Mouse (Mus musculus) thymus, postnatal 4 days (tissue): ENCODE data around the gene Sec14l4.
A peak's percentile ranks its signal among the peaks of the same experiment; 100 is the strongest.
"Not testable (repeated sequence)": the region's sequence is repeated elsewhere in the genome, so short reads cannot be mapped to it uniquely, and the experiment has no call there.

Source experiments
- DNase-seq: peaks from one replicate; pipeline ENCODE4 v3.0.0; 2021

Sec14l4 gene

DNA sequence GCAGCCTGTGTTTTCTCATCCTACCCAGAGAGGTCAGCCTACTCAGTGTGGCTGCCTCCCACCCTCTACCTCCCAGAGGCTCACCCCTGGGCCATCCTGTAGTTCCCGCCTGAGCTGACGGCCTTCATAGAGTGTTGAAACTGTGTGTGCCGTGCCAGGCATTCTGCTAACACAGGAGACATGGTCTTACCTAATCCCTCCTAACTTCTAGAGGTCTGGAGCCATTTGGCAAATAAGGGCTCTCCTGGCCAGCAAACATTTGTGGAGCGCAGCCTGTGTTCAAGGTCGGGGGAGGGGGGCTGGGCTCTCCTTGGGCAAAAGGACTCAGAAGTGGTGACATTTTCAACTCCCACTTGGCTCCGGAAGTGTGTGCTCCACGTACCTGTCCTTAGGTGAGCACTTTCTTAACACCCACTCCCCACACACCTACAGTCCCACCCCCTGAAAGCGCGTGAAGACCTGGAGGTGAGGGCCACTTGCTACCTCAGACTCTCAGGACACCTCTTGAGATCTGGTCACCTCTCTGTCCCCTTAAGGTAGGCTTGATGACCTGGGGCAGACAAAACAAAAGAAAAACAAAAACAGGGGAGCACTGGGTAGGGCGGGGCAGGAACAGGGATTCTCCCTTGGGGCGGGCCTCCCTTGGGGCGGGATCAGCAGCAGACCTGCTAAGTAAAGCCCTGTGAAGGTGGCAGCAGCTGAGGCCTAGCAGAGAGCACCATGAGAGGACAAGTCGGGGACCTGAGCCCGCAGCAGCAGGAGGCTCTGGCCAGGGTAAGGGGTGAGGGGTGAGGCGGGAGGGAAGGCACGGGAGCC, at the start of gene Sec14l4:
Sec14l4 (plus strand) TSS at position 337 of the 816 bp plus-strand sequence.
- DNase-seq = no peak

DNA sequence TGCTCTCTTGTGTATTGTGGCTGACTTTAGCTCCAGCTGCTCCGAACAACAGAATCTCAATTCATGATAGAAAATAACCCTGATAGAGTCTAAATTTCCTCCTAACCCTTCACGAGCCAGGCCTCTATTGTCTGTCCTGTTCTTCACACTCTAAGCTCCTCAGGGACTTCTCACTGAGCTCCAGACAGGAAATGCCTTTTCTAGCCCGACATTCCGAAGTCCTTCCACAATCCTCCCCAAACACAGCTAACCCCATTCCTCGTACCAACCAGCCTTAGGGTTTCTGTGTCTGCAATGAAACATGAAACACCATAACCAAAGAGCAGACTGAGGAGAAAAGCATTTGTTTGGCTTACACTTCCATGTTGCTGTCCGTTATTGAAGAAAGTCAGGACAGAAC, 49.7 kb upstream of the Sec14l4 start:
- DNase-seq = no peak

DNA sequence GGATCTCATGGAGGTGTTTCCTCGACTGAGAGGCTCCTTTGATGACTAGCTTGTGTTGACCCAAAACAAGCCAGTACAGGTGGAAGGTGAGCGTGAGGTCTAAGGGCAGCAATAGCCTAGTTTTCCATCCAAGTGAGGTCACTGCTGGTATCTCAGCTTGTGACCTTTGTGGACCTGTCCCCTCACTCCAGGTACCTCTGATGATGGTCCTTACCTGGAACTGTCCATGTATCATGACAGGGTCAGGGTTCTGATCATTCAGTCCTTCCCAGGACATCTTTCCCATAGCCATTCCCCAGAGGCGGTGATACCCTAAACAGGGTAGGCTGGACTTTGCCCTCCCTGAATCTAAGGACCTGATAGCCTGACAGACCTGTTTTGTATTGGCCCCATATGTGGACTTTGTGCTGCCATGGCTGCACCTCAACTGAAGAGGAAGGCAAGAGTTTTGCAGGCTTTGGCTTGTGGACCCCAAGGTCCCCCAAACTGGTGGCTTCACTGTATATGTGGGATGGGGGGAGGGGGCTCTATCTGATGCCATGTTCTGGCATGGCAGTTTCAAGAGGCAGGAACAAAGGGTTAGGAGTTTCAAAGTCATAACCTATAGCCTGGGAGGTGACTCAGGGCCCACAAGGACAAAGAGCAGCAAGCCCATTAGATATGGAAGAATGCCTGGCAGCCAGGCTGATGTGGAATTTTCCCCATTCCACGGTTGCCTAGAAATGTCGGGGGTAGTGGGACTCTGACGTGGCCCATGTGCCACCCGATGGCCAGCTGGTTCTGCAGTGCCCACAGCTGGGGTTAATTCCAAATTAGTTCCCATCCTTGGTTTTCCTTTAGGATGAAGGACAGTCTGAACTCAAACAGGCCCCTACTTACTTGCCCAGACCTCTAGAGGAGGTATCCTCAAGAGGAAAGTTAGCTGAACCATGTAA, 48.7 kb upstream of the Sec14l4 start:
- DNase-seq = no peak

DNA sequence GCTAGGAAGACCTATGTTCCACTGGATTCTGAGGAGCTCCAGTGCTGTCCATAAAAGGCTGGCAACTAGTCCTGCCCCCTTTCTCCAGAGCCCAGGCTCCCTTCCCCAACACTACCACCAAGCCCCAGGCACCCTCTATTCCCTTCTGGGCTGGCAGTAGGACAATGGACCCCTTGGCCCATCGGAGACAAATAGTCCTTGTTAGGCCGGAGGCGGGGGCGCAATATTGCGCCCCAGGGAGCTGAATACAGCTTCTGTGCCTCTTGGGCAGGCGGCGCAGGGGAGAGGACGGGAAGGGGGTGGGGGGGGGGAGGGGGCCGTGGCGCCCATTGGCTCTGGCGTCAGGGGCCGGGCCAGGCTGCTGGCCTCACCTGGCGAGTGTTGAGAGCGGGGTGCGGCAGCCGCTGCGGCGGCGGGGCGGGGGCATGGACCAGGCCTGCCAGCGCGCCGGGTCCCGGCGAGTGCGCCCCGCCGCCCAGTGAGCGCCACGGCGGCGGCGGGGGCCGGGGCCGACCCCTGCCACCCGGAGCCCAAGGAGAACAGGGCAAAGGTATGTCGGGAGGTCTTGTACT, 47.9 kb upstream of the Sec14l4 start, which contains the start of gene Gal3st1:
Gal3st1 (plus strand) TSS at position 346 of the 572 bp plus-strand sequence.
- DNase-seq = peak; percentile 16

DNA sequence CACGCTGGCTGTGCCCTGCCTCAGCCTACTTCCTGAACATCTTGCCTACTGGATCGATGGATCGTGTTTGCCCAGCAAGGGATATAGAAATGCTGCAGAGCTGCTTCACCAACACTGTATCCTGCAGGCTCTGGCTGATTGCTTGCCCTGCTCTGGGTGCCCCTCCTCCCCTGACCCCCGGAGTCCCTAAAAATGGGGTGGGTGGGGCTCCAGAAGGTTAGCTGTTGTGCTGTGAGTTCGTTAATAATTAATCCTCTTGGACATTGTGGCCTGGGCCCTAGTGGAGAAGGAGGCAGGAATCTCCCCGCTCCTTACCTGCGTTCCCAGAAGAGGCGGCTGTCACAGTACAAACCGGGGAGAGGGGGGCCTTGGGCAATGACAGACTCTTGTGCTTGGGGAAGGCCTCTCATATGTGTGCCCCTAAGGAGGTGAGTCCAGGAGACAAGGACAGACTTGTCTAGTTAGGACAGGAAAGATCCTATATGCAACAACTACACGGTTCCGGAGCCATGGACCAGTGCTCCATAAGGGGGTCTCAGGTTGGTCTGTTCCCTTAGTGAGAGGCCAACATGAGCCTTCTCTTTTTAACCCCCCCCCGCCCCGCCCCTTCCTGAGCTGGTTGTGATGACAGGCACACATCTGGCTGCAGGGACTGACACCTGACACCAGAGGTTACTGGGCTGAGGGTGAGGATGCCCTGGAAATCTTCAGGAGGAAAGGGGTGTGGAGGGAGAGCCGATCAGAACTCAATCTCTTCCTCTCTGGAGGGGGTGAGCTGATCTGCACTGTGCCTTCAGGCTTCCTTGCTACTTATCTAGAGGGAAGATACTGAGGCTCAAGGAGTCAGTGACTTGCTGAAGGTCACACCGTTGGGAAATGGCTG, 47.2 kb upstream of the Sec14l4 start:
- no peak for DNase-seq

DNA sequence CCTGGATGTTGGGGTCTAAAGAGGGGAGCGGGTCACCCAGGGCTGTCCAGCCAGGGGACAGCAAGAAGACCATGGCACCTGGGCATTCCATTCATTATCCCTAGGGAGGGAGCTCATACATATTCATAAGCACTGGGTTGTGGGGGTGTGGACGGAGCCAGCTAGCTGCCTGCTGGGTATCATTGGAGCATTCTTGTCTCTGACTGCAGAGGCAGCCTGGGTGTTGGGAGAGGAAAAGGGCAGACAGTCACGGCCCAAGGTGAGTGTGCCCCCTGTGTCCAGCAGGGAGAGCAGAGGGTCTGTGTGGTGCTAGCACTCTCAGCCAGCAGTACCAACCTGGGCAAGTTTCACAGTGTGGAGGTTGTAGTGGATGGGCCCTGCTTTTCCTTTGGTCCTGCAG, 41.5 kb upstream of the Sec14l4 start:
- no peak for DNase-seq

DNA sequence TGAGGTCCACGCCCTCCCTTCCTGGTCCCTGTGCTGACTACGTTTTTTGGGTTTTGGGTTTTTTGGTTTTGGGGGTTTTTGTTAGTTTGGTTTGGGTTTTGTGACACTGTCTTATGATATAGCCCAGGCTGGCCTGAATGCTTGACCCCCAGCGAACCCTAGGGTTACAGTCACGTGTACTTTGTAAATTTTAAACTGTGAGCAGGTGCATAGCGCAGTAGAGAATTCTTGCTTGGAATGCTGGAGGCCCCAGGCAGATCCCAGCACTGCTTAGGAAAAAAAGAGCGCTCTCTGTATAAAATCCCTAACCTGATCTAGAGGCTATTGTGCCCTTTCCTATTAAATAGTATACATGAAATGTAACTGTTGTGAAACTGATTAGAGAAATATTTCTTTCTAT, 38.1 kb upstream of the Sec14l4 start:
- DNase-seq = no peak

DNA sequence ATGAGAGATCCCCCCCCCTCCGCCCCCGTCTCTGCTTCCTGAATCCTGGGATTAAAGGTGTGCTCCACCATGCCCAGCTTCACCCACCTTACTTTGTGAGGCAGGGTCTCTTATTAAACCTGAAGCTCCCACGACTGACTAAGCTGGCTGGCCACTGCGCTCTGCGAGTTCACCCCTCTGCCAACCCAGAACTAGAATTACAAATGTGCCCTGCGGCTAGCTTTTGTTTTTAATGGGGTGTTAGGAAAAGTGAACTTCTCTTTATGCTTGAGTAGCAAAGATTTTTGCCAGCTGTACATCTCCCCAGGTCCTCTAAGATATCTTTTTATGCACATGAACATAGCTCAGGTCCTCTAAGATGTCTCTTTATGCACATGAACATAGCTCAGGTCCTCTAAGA, 37.3 kb upstream of the Sec14l4 start:
- DNase-seq = no peak

DNA sequence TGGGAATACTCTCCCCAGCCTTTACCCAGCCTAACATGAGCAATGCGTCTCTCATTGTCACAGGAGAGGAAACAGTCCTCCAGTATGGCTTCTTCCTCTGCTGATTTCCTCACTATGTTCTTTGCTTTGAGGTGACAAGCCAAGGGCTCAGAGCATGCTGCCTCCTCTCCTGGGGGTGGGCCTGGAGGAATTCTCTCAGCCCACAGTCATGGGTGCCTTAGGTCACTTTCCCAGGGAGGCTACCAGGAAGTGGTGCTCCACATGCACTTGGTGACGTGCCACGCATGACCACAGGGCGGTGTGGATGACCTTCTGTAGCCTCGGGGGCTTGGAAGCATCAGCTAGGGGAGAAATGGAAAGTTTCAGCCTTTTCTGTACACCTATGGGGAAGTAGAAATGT, 35.8 kb upstream of the Sec14l4 start:
- DNase-seq = no peak

DNA sequence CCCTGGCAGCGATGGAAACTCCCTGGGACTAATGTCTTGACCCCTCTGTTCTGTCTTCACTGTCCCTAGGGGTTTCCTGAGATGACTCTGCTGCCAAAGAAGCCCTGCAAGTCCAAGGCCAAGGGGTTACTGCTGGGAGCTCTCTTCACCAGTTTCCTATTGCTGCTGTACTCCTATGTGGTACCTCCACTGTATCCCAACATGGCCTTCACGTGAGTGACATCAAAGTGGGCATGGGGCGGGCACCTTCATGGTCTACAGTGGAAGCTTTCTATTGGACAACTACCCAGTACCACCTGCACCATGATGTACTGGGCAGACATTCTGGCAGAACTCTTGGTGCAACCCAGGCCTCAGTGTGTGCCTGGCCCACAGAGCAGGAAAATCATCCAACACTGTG, 34.4 kb upstream of the Sec14l4 start:
- no peak for DNase-seq

DNA sequence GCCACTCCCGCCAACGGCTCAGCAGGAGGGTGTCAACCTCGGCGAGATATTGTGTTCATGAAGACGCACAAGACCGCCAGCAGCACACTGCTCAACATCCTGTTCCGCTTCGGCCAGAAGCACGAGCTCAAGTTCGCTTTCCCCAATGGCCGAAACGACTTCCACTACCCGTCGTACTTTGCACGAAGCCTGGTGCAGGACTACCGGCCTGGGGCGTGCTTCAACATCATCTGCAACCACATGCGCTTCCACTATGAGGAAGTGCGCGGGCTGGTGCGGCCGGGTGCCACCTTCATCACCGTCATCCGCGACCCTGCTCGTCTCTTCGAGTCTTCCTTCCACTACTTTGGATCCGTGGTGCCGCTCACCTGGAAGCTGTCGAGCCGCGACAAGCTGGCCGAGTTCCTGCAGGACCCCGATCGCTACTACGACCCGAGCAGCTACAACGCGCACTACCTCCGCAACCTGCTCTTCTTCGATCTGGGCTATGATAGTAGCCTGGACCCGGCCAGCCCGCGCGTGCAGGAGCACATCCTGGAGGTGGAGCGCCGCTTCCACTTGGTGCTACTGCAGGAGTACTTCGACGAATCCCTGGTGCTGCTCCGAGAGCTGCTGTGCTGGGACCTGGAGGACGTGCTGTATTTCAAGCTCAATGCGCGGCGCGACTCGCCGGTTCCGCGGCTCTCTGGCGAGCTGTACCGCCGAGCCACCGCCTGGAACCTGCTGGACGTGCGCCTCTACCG, 33.1 kb upstream of the Sec14l4 start:
- peak; percentile 20 for DNase-seq

DNA sequence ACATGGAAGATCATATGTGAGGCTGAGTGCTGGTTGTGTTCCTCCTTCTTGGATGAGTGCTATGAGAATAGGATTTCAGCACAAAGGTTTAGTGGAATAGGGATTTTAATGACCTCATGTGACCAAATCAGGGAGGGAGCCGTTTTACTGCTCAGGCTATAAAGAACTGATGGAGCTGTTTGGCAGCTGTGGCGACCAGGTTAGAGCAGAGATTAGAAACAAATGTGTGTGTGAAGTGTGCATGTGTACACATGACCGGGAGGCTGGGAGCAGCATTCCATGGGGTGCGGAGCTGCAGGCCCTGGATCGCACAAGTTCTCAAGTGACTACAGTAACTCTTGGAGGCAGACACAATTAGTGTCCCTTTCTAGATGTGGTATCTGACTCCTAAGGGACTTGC, 31.7 kb upstream of the Sec14l4 start:
- DNase-seq = no peak

DNA sequence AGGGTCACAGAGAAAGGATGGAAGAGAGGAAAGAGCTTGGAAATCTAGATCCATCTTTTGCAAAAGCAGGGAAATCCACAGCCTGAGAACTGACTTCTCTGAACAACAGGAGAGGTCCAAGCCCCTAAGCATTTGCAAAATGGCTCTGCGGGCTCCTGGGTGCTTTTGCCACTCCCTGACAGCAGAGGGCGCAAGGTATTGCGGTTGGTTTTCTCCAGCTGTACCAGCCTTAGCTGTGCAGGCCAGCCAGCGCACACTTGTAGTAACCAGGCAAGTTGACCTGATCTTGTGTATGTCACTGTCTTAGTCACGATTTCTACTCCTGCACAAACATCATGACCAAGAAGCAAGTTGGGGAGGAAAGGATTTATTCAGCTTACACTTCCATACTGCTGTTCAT, 29.7 kb upstream of the Sec14l4 start:
- DNase-seq = peak; percentile 80

DNA sequence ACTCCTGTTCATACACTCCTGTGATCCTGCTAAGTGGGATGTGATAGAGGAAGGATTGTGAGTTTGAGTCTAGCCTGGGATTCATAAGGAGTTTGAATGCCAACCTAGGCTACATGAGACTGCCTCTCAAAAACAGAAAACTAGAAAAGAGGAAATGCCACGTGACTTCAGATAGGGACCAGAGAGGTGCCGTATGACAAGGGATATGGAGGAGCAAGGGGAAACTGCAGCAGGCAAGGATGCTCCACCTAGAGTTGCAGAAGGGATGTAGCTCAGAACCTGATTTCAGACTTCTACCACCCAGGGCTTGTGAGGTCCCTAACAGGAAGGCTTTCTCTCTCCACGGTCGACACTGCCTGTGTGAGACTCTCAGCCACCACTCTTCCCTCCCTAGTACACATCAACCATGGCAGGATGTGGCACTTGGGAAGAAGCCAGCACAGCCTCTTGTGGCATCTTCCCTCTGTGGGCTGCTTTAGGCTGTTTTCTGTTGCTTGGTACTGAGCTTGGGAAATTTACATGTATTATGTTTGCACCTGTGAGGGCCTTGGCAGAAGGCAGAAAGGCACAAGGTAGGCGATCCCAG, 25.9 kb upstream of the Sec14l4 start:
- DNase-seq = no peak

DNA sequence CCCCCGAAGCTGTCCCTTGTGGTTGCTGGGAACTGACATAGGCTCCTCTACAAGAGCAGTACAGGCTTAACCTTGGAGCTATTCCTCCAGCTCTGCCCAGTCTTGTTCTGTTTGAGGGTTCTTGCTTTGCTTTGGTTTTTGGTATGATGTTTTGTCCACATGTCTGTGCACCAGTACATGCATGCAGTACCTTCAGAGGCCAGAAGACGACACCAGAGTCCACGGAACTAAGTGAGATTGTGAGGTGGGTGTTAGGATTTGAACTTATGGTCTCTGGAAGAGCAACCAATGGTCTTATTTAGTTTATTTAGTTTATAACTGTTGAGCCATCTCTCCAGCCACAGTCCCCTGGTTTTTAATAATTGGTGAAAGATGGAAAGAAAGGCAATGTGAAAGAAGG, 24.8 kb upstream of the Sec14l4 start:
- DNase-seq = no peak

DNA sequence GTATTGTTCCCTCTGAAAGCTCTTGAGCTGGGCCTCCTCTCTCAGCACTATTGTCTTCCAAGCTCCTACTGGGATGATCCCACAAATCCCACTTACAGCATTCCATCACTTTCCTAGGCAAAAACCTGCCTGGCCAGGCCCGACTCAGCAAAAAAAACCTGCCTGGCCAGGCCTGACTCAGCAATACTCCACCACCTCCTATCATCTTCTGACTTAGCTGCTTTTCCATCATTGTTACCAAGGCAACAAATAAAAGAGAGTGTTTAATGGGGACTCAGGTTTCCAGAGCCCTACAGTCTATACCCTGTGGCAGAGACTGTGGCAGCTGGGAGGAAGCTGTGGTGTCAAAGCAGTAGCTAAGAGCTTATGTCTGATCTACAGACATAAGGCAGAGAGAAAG, 18.6 kb upstream of the Sec14l4 start:
- no peak for DNase-seq

DNA sequence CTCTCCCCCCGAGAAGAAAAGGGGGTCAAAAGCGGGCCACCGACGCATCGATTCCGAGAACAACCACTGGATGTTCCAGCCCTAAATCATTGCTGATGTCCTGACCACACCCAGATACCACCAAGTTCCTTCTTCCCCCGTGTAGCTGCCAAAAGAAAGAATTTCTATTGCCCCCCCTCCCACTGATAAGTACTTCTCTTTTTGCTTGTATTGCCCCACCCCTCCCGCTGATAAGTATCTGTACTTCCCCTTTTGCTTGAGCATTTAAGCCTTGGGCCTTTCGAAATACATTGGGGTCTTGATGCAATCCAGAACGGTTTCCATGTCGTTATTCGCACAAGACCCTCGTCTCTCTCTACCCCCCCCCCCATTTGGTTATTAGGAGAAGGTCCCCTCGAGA, 15.5 kb upstream of the Sec14l4 start:
- DNase-seq = not testable (repeated sequence)

DNA sequence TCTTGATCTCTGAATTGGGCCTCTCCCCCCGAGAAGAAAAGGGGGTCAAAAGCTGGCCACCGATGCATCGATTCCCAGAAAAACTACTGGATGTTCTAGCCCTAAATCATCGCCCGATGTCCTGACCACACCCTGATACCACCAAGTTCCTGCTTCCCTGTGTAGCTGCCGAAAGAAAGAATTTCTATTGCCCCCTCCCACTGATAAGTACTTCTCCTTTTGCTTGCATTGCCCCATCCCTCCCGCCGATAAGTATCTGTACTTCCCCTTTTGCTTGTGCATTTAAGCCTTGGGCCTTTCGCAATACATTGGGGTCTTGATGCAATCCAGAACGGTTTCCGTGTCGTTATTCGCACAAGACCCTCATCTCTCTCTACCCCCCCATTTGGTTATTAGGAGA, 9.2 kb upstream of the Sec14l4 start:
- DNase-seq = not testable (repeated sequence)

DNA sequence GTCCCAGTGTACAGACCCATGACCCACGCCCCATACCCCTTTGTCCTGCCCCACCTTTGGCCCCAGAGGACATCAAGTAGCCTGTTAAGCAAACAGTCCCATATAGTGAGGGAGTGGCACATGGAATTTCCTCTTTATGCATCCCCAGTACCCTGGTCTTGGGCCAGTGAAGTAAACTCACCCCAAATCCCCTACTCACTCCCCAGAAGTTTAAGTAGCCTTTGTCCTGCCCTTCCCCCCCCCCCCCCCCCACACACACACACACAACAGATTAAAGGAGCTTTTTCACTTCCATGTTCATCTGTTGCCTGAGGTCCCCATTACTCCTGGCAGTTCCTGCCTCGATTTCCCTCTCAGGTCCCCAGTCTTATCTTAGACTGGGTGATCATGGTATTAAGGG, 7.9 kb upstream of the Sec14l4 start:
- DNase-seq = no peak

DNA sequence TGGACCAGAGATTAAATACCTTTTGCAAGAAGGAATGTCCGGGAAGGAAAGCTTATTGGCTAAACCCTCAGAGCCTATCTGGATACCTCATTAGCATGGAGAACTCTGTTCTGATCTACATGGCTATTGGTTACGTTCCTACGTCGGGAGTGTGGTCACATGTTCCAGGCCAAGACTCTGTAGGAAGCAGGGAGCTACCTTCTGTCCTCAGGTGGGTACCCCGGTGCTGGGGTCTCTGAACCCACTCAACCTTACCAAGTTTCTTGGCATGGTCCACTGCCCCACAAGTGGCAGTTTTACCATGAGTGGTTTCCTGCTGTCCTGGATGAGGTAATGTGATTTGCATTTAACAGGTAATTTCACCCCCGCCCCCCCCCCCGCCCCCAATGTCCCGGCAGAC, 4.2 kb upstream of the Sec14l4 start:
- no peak for DNase-seq

DNA sequence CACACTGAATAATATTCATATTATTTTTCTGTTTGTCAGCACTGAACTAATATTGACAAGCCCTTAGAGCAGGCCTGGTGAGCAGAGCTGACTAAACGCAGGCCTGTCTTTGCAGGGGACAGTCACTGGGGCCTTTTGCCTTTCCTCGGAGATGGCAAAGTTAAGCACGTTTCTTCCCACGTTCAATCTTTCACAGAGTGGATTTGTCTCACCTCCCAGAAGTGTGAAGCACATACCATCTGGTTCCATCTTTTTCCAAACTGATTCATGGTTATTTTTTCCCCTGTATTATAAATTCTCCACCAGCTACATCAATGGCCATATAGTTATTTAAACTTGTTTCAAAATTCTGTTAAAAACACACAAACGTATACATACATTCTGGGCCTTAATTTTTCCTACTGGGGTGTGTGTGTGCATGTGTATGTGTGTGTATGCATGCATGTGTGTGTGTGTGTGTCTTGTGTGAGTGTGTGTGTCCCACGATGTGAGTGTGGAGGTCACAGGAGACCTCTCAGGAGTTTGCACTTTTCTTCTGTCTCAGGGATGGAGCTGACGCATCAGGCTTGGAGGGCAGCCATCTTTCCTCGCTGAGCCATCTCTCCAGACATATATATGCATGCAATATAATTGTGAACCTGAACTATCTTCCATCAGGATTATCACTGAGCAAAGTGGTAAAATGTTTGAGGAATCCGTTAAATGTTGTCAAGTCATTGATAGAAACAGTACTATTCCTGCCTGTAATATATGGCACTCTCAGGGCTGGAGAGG, 3.5 kb upstream of the Sec14l4 start:
- no peak for DNase-seq
